Mouse (Mus musculus): ENCODE results near the gene Sprn. TPM values are rescaled to one million over a fixed set of nuclear protein-coding genes. Genes with fewer than 3 reads are reported as not detected.
A peak's percentile ranks its signal among the peaks of the same experiment; 100 is the strongest.
"Not testable (repeated sequence)": the region's sequence is repeated elsewhere in the genome, so short reads cannot be mapped to it uniquely, and the experiment has no call there.

Gene Sprn
- polyA plus RNA-seq, 1 experiment from 2014 or later = 0.96 TPM

GRCm38 (mm10) chr7:140135106-140135770 lies 19.4 kb downstream of the Sprn start:
- peaks cover 5% of the 10 kb centered on the region; the same call in 1 of the 2 replicates for H3K4me1 ChIP-seq (ENCODE audit: control insufficient read depth, insufficient read depth, low read length)
- H3K9me3 ChIP-seq (replicated peaks; ENCODE audit: control insufficient read depth, low read length) = no peaks in the 10 kb centered on the region
- H3K36me3 ChIP-seq (ENCODE audit: control insufficient read depth, insufficient read depth, low read length) = peaks cover 2% of the 10 kb centered on the region; the same call in 1 of the 2 replicates
- peak overlapping the region; percentile 42; the same call in 1 of the 2 replicates for H3K27ac ChIP-seq (ENCODE audit: low read length)
- 78% methylated on average over 5 of the region's 5 CpGs for WGBS
- ATAC-seq (ENCODE audit: insufficient read depth, low FRiP score) = no peak
- H3K4me3 ChIP-seq (replicated peaks; ENCODE audit: low read length) = no peak overlapping the region
- no peak overlapping the region for H3K4me2 ChIP-seq (ENCODE audit: low read depth, low read length)
- no peak overlapping the region for H3K9ac ChIP-seq (ENCODE audit: low read length)
- H3K27me3 ChIP-seq (ENCODE audit: control insufficient read depth, insufficient read depth, low read length) = no peaks in the 10 kb centered on the region

DNA sequence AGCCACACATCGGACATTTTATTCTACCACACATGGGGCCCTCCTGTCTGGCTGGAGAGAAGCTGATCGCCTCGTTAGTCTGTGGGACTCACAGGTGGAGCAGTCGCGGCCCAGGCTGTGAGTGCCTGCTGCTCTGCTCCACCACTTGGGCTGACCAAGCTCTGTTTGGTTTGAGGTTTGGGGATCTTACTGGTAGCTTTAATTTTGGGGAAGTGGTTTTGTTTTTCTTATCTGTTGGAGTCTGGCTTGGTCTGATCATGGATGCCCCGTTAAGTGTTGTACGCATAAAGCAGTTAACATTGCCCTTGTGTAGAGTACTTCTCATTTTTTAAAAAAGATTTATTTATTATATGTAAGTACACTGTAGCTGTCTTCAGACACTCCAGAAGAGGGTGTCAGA lies 20.6 kb downstream of the Sprn start:
- not testable (repeated sequence) for H3K27me3 ChIP-seq (ENCODE audit: control insufficient read depth, insufficient read depth, low read length); H3K4me2 ChIP-seq (ENCODE audit: low read depth, low read length); H3K9ac ChIP-seq (ENCODE audit: low read length); H3K4me3 ChIP-seq (replicated peaks; ENCODE audit: low read length); H3K9me3 ChIP-seq (replicated peaks; ENCODE audit: control insufficient read depth, low read length); ATAC-seq (ENCODE audit: insufficient read depth, low FRiP score); H3K4me1 ChIP-seq (ENCODE audit: control insufficient read depth, insufficient read depth, low read length); H3K27ac ChIP-seq (ENCODE audit: low read length)
- H3K36me3 ChIP-seq (ENCODE audit: control insufficient read depth, insufficient read depth, low read length) = peaks cover 10% of the 10 kb centered on the region; the same call in 1 of the 2 replicates
- 97% methylated on average over 5 of the region's 7 CpGs for WGBS

GRCm38 (mm10) chr7:140132184-140132583 lies 22.5 kb downstream of the Sprn start:
- not testable (repeated sequence) for H3K4me2 ChIP-seq (ENCODE audit: low read depth, low read length); H3K27me3 ChIP-seq (ENCODE audit: control insufficient read depth, insufficient read depth, low read length); H3K9ac ChIP-seq (ENCODE audit: low read length); ATAC-seq (ENCODE audit: insufficient read depth, low FRiP score); H3K4me3 ChIP-seq (replicated peaks; ENCODE audit: low read length); H3K9me3 ChIP-seq (replicated peaks; ENCODE audit: control insufficient read depth, low read length); H3K4me1 ChIP-seq (ENCODE audit: control insufficient read depth, insufficient read depth, low read length); H3K27ac ChIP-seq (ENCODE audit: low read length)
- H3K36me3 ChIP-seq (ENCODE audit: control insufficient read depth, insufficient read depth, low read length) = peaks cover 10% of the 10 kb centered on the region; the same call in 1 of the 2 replicates
- WGBS = 82% methylated on average over 7 of the region's 7 CpGs

DNA sequence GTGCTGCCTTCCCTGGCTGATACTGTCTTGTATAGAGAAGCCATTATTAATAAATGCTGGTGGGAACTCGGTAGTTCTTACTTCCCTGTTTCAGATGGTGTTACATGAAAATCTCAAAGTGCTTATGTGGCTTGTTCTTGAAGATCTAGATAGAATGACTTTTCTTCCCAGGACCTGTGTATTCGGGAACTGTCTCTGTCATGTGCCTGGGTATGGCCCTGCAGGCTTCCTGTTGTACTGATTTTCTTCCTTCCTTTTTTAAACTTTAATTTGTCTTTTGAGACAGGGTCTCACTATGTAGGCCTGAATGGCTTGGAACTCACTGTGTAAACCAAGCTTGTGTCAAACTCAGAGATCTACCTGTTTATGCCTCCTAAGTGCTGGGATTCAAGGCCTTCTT lies 26.8 kb downstream of the Sprn start:
- Histone ChIP-seq H3K9me3 (replicated peaks; ENCODE audit: control insufficient read depth, low read length) (no peaks in the 10 kb centered on the region), H3K4me2 (ENCODE audit: low read depth, low read length) (no peak overlapping the region), H3K27me3 (ENCODE audit: control insufficient read depth, insufficient read depth, low read length) (no peaks in the 10 kb centered on the region), H3K27ac (ENCODE audit: low read length) (no peak overlapping the region), H3K36me3 (ENCODE audit: control insufficient read depth, insufficient read depth, low read length) (0 out of 2 replicates have a peak, but pooled peaks cover 8% of the 10 kb centered on the region), H3K4me1 (ENCODE audit: control insufficient read depth, insufficient read depth, low read length) (peaks cover 5% of the 10 kb centered on the region; the same call in 1 of the 2 replicates), H3K9ac (ENCODE audit: low read length) (no peak overlapping the region), H3K4me3 (replicated peaks; ENCODE audit: low read length) (no peak overlapping the region)
- no peak for ATAC-seq (ENCODE audit: insufficient read depth, low FRiP score)
- 84% methylated on average over 2 of the region's 2 CpGs for WGBS

- WGBS = 75% methylated on average over 3 of the region's 3 CpGs
- peak overlapping the region; percentile 24 for H3K4me3 ChIP-seq (replicated peaks; ENCODE audit: low read length)
- peak overlapping the region; percentile 63 for H3K27ac ChIP-seq (ENCODE audit: low read length)
- H3K9me3 ChIP-seq (replicated peaks; ENCODE audit: control insufficient read depth, low read length) = no peaks in the 10 kb centered on the region
- H3K4me1 ChIP-seq (ENCODE audit: control insufficient read depth, insufficient read depth, low read length) = peaks cover 5% of the 10 kb centered on the region; the same call in 1 of the 2 replicates
- peak overlapping the region; percentile 45 for H3K4me2 ChIP-seq (ENCODE audit: low read depth, low read length)
- 0 out of 2 replicates have a peak, but pooled peaks cover 8% of the 10 kb centered on the region for H3K36me3 ChIP-seq (ENCODE audit: control insufficient read depth, insufficient read depth, low read length)
- no peak for ATAC-seq (ENCODE audit: insufficient read depth, low FRiP score)
- H3K9ac ChIP-seq (ENCODE audit: low read length) = peak overlapping the region; percentile 58
- H3K27me3 ChIP-seq (ENCODE audit: control insufficient read depth, insufficient read depth, low read length) = no peaks in the 10 kb centered on the region
Observed at GRCm38 (mm10) chr7:140126934-140127333, 27.7 kb downstream of the Sprn start.

GRCm38 (mm10) chr7:140126022-140126350 lies 28.7 kb downstream of the Sprn start:
- H3K27me3 ChIP-seq (ENCODE audit: control insufficient read depth, insufficient read depth, low read length) = no peaks in the 10 kb centered on the region

DNA sequence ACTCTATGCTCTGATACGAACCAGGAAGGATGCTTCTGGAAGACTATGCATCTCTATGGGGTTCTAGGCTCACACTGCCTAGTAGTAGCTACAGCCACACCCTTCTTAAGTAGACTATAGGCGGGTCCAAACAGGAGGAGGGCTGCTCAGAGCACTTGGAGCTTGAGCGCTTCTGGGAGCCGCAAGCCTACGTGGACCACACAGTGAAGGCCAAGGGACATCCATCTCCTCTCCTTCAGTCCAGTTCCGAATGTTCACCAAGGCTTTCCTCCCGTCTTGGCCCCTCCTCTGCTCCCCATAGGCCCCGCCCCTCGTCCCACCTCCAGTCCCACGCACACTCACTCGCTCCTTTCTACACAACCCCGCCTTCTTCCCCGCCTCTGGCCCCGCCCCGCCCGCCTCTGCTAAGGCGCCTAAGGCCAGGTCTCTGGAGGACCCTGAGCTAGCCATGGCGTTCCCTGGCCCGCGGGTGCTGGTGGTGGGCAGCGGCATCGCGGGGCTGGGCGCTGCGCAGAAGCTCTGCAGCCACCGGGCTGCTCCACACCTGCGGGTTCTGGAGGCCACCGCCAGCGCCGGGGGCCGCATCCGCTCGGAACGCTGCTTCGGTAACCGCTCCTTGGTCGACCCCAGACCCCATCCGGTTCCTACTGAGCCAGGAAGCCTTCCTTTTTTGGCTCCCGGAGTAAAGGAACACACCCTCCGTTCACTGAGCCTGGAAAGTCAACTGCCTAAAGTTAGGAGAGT lies 29.2 kb downstream of the Sprn start:
- peak; percentile 97 for ATAC-seq (ENCODE audit: insufficient read depth, low FRiP score)
- no peaks in the 10 kb centered on the region for H3K27me3 ChIP-seq (ENCODE audit: control insufficient read depth, insufficient read depth, low read length)
- H3K9ac ChIP-seq (ENCODE audit: low read length) = peak overlapping the region; percentile 94
- no peaks in the 10 kb centered on the region for H3K9me3 ChIP-seq (replicated peaks; ENCODE audit: control insufficient read depth, low read length)
- H3K4me1 ChIP-seq (ENCODE audit: control insufficient read depth, insufficient read depth, low read length) = peaks cover 5% of the 10 kb centered on the region; the same call in 1 of the 2 replicates
- H3K4me3 ChIP-seq (replicated peaks; ENCODE audit: low read length) = peak overlapping the region; percentile 84
- 0 out of 2 replicates have a peak, but pooled peaks cover 8% of the 10 kb centered on the region for H3K36me3 ChIP-seq (ENCODE audit: control insufficient read depth, insufficient read depth, low read length)
- peak overlapping the region; percentile 71; the same call in 1 of the 2 replicates for H3K27ac ChIP-seq (ENCODE audit: low read length)
- 1% methylated on average over 40 of the region's 40 CpGs for WGBS
- peak overlapping the region; percentile 87 for H3K4me2 ChIP-seq (ENCODE audit: low read depth, low read length)

More at GRCm38 (mm10) chr7:140126022-140126350, 28.7 kb downstream of the Sprn start:
- Histone ChIP-seq H3K4me3 (replicated peaks; ENCODE audit: low read length) (peak overlapping the region; percentile 84), H3K9me3 (replicated peaks; ENCODE audit: control insufficient read depth, low read length) (no peaks in the 10 kb centered on the region), H3K9ac (ENCODE audit: low read length) (peak overlapping the region; percentile 94), H3K4me2 (ENCODE audit: low read depth, low read length) (peak overlapping the region; percentile 87), H3K36me3 (ENCODE audit: control insufficient read depth, insufficient read depth, low read length) (0 out of 2 replicates have a peak, but pooled peaks cover 8% of the 10 kb centered on the region), H3K4me1 (ENCODE audit: control insufficient read depth, insufficient read depth, low read length) (peaks cover 5% of the 10 kb centered on the region; the same call in 1 of the 2 replicates), H3K27ac (ENCODE audit: low read length) (peak overlapping the region; percentile 71; the same call in 1 of the 2 replicates)
- ATAC-seq (ENCODE audit: insufficient read depth, low FRiP score) = no peak
- WGBS = 5% methylated on average over 5 of the region's 5 CpGs

- Histone ChIP-seq H3K9me3 (replicated peaks; ENCODE audit: control insufficient read depth, low read length) (no peaks in the 10 kb centered on the region), H3K4me2 (ENCODE audit: low read depth, low read length) (no peak overlapping the region)
- 83% methylated on average over 1 of the region's 1 CpGs for WGBS
Observed at GRCm38 (mm10) chr7:140124382-140124781, 30.3 kb downstream of the Sprn start.

GRCm38 (mm10) chr7:140122765-140123164 lies 31.9 kb downstream of the Sprn start:
- no peaks in the 10 kb centered on the region for H3K36me3 ChIP-seq (ENCODE audit: control insufficient read depth, insufficient read depth, low read length)
- no peak for ATAC-seq (ENCODE audit: insufficient read depth, low FRiP score)
- H3K9ac ChIP-seq (ENCODE audit: low read length) = no peak overlapping the region
- no peak overlapping the region for H3K4me3 ChIP-seq (replicated peaks; ENCODE audit: low read length)
- no peak overlapping the region for H3K27ac ChIP-seq (ENCODE audit: low read length)
- H3K9me3 ChIP-seq (replicated peaks; ENCODE audit: control insufficient read depth, low read length) = no peaks in the 10 kb centered on the region
- no peak overlapping the region for H3K4me2 ChIP-seq (ENCODE audit: low read depth, low read length)
- H3K27me3 ChIP-seq (ENCODE audit: control insufficient read depth, insufficient read depth, low read length) = no peaks in the 10 kb centered on the region
- H3K4me1 ChIP-seq (ENCODE audit: control insufficient read depth, insufficient read depth, low read length) = peaks cover 5% of the 10 kb centered on the region; the same call in 1 of the 2 replicates
- WGBS = 30% methylated on average over 4 of the region's 4 CpGs

More at GRCm38 (mm10) chr7:140124382-140124781, 30.3 kb downstream of the Sprn start:
- Histone ChIP-seq H3K4me3 (replicated peaks; ENCODE audit: low read length) (no peak overlapping the region), H3K27ac (ENCODE audit: low read length) (no peak overlapping the region), H3K36me3 (ENCODE audit: control insufficient read depth, insufficient read depth, low read length) (0 out of 2 replicates have a peak, but pooled peaks cover 1% of the 10 kb centered on the region), H3K27me3 (ENCODE audit: control insufficient read depth, insufficient read depth, low read length) (no peaks in the 10 kb centered on the region), H3K9ac (ENCODE audit: low read length) (no peak overlapping the region), H3K4me1 (ENCODE audit: control insufficient read depth, insufficient read depth, low read length) (peaks cover 5% of the 10 kb centered on the region; the same call in 1 of the 2 replicates)
- ATAC-seq (ENCODE audit: insufficient read depth, low FRiP score) = no peak

Measured in stomach, embryonic 16.5 days (tissue).